Mouse (Mus musculus) frontal cortex, postnatal 10 days (tissue): Measurements from ENCODE around the gene Ccdc28a.

Experiments used
- DNase-seq, 2 experiments: peaks; one replicate each; pipeline ENCODE4 v3.0.0; 2022; ENCODE audit warnings: low spot score in 2 of 2, mixed read lengths in 1 of 2

The Ccdc28a gene

DNA sequence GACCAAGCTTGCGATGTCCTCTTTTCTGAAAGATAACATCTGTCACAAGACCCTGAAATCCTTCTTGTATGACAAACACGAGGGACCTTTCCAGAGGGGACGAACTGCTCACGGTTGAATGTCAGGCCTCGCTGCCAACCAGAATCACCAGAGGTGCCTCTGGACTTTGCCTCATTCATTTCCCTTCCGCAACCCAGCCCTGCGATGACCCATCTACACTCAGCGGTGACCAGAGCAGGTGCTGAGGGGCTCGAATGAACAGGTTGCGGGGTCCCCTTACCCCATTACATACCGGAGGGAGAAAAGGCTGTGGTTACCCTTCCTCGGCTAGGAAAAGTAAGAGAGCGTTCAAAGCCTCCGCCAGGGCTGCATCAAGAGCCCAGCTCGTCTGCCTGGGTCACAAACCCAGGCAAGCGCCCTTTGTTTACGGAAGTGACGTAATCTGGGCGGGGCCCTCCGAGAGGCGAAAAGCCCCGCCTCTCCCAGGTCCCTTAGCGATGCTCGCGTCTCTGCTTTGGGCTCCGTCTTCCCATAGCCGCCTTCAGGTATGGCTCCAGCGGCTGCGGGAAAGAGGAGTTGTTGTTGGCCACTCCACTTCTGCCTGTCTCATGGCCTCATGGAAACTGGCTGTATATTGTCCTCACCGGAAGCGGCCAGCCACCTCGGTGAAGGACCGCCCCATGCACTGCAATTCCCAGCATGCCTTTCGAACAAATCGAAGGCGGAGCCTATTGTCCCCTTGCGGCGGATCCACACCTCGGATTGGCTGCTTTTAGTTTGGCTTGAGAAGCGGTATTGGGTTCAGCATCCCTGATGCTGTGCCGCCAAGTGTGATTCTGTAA lies at the start of gene Ccdc28a:
Gene Ccdc28a, minus strand, starts transcription at position 439 of the 842 bp plus-strand sequence.
- peak; percentile 88 to 94 for DNase-seq

DNA sequence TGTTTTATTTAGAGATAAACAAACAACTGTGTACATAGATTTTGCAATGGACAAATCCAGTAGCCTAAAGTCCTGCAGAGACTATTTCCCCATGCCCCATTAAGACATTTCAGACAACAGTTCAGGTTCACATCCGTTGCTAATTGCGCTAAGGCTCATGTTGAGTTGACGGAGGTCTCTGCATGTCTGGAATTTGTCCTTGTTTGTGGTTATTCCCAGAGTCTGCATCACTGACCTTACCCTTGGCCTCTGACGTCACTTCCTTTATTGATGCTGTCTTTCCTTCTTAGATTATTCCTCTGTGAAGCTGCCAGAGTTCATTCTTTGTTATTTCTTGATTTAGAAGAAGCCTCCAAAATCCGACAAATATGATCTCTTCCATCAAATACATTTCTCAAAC lies 49.2 kb upstream of the Ccdc28a start:
- DNase-seq: no peak

DNA sequence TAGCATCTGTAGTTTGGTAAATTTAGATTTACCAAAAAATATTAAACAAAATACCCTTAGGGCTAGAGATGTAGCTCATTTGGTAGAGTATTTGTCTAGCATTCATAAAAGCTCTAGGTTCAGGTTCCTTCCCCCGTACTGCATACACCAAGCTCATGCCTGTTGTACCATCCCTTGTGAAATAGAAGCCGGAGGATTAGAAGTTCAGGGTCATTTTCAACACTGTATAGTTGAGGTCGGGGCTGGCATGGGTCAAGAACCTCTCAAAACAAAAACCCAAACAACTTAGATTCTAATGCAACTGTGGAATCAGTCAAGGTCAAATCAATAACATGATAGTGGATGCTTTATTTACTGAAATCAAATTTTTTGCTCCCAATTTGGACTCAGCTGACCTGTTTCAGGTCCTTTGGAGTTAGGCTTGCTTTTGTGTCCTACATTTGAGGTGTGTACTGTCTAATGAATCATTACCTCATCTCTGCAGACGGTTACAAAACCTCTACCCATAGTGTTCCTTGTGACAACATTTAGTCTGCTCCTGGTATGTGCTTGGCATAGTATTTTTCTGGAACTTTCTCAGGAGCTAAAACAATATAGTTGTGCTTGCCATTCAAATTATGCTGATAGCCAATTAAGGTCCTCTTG lies 41.4 kb upstream of the Ccdc28a start:
- DNase-seq: no peak

DNA sequence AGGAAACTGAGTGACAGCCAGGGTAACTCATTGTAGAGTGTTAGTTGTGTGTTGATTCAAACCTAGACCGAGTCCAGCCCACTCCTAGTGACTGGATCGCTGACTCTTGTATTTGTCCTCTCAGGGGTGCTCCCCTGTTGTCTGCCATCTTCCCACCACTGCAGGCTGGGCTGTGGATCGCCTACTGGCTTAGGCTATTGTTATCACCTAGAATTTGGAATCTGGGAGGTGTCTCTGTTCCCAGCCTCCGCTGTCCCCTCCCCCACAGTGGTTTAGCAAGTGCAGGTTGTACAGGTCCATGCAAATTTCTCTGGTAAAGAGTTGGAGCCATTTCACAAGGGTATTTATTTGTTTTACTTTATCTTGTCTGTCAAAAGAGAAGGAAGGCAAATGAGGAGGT lies 16.5 kb upstream of the Ccdc28a start:
- DNase-seq: no peak

DNA sequence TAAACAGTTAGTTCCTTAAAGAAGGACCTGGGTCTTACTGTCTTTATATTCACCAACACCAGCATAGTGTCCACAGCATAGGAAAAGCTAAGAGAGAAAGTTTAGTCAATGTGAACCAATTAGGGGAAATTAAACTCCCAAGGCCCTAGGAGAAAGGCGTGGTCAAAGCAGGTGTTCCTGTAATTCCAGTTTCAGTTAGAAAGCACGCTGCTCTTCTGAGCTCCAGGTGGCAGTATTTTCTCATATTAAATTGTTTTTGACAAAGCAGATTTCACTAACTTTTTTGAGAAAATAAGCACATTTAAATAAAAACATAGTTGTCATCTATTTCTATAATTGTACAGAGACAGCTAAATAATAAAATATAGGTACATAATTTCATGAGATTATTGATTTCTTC lies 8.8 kb upstream of the Ccdc28a start:
- no peak for DNase-seq

DNA sequence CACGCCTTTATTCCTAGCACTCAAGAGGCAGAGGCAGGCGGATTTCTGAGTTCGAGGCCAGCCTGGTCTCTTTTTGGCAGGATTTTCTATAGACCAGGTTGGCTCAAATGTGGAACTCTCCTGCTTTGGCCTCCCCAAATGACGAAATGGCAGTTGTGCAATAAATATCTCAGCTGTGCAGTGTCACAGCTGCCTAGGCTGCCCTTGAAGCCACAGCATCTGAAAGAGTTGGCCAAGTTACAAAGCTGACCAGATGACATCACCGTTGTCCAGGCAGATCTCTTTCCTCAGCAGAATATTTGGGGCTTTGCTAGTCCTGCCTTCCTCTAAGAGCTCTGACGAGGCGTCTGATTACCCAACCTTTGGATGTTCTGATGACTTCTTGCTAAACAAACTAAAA lies 2.4 kb upstream of the Ccdc28a start:
- no peak for DNase-seq

DNA sequence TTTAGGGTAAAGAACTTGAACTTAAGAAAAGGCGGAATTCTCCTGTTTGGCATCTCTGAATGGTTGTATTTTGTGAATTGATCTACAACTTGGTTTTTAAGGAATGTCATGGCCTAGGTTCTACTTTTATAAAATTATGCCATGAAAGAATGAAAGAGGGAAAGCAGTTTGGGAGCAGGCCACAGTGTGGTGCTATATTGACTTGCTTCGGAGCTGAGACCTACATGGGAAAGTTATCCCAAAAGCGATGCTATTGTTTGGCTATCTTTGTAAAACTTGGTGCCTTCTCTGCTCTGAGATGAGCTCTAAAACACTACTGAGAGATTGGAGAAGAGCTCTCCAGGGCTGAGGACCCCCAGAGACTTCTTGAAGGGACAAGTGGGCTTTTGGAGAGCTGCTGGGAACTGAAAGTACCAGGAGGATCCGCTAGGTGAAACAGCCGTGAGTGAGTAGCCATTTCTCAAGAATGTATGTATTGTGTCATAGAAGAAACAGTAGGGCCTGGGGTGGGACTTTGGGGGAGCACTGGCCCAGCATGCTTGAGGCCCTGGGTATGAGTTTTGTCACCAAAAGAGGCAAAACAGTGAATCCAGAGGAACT lies 1.6 kb upstream of the Ccdc28a start:
- DNase-seq: peak in 1 of 2 experiments; percentile 9

DNA sequence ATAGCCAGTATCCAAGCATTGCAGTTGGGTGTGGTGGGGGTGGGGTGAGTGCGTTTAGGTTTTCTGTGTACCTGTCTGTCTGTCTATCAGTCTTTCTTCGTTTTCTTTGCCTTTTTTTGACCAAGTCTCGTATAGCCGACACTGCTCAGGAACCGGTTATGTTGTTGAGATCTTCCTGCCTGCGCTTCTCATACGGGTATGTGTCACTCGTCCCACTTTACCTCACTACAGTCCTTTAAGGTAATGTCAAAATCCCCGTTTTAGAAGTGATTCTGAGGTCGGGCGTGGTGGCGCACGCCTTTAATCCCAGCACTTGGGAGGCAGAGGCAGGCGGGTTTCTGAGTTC lies 577 bp upstream of the Ccdc28a start:
- DNase-seq: no peak

DNA sequence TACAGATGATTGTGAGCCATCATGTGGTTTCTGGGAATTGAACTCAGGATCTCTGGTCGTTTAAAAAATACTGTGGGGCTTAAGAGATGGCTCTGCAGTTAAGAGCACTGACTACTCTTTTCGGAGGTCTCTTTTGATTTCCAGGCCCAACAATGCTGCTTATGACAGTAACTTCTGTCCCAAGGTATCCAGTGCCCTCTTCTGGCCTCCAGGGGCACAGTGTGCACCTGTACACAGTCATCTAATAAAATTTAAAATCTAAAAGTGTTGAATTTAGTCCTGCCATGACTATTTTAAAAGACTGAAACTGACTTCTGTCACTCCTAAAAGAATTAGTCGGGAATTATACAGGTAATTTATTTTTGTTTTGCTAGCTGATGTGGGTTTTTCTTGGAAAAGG lies 907 bp downstream of the Ccdc28a start:
- DNase-seq: no peak

DNA sequence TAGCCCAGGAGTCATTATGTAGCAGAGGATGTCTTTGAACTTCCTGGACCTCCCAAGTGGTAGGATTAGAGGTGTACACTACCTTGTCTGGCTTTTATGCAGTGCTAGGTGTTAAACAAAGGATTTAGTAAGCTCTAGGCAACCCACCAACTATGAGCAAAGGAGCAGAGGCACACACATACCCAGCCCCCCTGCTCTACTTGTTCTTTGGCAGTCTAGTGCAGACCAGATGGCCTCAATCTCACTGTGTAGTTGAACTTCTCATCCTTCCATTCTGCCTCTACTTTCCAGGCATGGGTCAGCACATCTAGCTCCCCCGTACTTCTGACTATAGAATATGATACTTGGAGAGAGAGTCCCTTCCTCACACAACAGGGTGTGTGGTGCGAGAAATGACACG lies 10.4 kb downstream of the Ccdc28a start:
- no peak for DNase-seq

DNA sequence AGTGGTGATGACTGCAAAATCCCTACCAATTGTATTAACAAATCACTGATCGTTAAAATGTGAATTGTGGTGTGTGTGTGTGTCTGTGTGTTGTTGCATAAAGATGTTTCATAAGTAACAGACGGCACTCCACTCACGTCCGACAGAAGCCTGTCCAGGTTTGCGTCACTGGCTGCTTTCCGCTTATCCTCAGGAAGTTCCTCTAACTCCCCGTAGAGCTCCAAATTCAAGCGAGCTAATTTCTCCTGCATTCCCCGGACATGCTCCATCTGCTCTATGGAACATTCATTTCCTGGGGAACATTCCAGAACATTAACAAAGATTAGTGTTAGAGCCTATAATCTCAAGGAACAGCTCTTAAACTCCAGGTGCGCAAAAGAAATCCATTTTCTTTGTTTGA lies 15.4 kb downstream of the Ccdc28a start:
- DNase-seq: no peak

DNA sequence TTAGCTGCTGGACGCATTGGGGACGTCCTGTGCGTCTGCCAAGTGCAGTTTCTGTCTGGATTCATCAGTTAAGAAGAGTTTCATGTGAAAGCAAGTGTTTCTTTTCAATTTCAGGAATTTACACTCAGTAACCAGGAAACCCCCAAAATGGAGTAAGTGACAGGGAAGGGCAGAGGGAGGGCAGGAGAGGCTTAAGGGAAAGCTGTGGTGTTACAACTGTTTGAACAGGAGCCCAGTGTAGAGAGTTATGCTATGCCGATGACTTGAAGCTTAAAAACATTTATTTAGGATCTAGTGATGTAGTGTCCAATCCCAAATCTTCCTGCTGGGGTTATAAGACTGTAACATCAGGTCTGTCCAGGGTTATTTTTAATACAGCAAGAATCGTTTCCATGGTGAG lies 20.7 kb downstream of the Ccdc28a start:
- DNase-seq: no peak

DNA sequence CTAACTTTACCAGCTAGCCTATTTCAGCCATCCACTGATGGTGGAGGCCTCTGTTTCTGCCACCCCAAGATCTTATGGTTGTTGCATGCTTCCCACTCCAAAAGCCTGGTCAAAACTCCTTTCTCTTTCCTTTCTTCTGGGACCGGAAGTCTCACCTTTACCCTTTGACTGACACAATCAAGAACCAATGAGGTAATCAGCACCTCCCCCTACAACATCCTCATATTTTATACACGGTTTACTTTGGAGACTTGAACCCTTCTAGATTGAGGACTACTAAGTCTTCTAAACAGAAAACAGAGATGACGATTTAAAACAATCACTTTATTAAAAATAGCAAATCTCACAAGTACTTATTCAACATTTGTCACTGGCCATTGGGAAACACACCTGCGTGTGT lies 21.4 kb downstream of the Ccdc28a start:
- DNase-seq: no peak

DNA sequence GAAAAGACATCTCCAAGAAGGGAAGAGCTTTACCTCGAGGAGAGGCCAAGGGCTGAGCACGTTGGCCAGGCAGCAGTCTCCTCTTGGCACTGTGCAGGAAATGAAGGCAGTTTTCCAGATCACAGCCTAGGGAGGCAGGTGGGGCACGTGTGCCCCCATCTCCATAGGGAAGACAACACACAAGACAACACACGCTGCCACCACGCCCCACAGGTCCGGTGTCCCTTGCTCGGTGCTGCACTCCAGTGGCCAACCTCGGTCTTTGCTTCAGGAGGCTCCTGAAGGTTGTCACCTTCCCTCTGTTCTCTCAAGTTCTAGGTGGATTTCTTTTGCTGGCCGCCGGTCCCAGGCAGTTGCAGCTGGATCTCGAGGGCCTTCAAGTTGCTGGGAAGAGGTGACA lies 24.1 kb downstream of the Ccdc28a start, which contains the start of gene Ect2l:
Gene Ect2l, minus strand, starts transcription at position 165 of the 400 bp plus-strand sequence.
- no peak for DNase-seq

DNA sequence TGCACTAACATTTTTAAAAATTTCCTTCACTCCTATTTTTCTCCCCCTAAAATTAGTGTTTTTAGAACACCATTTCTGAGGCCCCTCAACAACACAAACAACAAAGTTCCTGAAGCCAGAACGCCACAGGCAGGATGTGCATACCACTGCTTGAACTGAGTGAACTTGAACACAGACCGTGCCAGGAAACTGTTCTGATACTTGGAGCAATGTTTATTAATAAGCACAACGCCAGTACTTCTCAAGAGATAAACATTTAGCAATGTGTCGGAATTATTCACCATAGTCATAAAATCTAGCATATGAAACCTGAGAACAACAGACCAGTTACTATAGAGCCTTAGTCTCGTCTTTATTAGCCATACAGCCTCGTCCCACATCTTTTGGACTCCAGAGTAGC lies 24.7 kb downstream of the Ccdc28a start:
- DNase-seq: no peak

DNA sequence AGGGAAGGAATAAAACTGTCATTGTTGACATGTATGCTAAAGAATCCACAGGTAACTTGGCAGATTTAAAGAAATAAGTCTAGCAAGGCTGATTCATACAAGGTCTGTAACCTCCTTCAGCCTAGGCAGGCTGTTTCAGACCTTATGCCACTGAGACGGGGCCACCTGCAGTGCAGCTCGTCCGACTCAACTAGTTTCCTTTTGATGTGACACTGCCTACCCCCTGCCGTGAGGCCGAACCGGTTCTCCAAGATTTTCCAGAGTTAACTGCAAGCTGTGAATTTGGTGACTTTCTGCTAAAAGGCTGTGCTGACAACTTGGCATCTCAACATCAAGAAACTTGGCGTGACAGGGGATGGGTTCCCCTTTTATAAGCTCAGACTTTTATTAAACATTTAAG lies 30.7 kb downstream of the Ccdc28a start:
- no peak for DNase-seq

DNA sequence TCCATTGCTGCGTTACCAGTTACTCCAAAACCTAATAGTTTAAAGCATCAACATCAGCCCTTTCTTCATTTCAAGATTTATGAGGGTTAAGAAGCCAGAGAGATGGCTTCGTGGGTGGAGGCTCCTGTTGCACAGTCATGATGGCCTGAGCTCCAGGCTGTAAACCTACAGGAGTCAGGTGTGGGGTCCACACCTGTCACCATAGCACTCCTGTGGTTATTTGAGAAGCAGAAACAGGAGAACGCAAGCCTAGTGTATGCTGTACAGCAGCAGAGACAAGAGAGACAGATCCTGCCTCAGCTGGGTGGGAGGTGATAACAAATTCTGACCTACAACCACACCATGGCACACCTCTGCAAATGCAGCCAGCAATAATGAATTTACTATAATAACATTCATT lies 32.4 kb downstream of the Ccdc28a start:
- no peak for DNase-seq

DNA sequence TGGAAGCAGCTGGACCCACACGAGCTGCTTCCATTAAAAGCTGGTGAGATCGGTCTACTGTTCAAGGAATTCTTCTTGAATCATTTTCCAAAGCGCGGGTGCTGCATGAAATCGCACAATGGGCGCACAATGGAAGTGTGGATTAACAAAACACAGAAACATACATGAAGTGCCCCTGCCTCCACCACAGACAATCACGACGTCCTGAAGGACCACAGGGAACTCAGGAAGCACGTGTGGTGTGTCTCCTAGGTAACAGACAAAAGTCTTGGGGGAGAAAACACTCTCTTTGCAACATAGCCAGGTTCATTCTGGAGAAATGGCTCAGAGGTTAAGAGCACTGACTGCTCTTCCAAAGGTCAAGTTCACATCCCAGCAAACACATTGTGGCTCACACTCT lies 34.1 kb downstream of the Ccdc28a start:
- no peak for DNase-seq

DNA sequence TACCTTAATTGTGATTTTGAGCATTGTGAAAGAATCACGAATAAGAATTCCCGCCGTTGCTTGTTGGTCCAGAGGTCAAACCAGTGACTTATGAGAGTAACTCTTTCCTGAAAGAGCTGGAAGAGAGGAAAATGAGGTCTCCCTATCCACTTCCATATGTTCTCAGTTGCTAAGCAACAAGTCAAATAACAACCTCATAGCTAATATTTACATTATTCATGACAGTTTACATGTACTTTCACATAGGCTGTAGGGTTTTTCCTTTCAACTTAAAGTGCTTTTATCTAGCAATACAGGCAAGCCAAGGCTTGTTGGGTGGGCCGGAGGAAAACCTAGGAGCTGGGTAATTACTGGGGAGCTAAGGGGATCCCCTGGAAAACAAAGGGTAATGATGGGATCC lies 34.9 kb downstream of the Ccdc28a start:
- DNase-seq: no peak

DNA sequence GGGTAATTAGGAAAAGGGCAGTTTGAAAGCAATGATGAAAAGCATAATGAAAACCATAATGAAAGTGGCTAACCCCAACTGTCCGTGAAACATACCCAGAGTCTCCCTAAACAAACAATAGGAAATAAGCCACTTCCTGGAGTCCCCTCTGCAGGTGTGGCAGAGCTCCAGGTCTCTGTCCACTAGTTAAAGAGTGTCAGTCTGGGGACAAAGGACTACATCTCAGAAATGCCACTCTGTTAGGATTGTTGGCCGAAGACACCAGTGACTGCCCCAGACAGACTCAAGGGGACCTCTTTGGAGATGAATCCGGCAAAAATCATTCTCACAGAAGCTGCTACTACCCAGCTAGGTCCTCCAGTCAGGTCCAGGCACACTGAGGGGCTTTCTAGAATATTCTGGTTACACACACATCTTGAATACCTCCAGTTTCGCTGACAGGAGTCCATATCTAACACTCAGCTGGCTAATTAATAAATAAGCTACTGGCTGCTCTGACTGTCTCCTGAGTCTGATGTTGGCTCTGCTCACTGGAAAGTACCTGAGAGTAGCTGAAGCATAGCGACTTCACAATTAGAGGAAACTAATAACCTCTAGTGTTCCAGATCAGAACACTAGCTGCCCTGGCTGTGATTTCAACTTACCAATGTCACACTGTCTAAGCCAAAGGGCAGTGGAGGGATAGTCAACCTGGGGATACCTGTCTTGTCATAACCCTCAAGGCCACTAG lies 36.3 kb downstream of the Ccdc28a start:
- DNase-seq: no peak

DNA sequence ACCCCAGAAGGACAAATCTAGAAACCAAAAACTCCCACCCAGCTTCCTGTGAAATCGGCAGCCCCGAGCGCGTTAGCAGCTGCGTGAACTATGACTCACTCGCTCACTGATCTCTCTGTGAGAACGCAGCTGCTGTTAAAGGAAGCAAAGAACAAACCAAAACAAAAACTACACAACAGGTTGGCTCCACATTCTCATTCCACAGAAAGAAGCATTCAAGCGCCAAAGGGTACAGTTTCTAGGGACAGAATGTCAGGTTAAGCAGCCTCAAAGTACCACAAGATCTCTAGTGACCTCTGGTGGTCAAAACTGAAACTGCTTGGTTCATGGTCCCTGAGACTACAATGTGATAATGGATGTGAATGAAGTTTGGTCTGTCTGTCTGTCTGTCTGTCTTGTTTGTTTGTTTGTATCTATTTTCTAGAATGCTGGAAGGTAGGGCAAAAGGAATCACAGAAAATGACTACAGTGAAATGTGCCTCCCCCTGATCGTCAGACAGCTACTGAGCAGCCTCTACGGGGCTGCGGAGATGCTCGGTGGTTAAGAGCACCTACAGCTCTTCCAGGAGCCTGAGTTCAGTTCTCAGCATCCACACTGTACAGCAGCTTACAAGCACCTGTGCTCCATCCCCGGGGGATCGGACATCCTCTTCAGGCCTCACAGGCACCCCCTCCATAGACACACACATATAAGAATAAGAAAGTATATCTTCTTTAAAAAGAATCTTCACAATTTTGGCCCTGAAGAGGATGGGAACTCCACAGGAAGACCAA lies 37.4 kb downstream of the Ccdc28a start:
- peak in 1 of 2 experiments; percentile 63 for DNase-seq

DNA sequence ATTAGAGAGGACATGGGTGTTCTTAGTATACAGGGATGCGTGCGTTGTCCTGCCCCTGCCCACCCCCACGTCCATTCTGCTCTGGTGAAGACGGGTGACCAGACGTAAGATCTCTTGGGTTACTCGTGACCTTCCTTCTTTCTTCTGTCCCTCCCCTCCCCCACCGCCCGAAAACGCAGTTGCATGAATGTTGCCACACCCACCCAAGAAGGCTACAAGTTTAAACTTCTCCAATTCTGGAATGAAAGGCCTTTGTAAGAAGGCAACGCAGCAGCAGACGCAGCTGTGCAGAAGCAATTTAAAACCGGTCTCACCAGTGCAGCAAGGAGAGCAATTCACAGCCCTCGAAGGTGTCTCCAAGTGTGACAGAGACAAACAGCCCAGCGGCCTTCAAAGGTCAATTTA lies 40.1 kb downstream of the Ccdc28a start:
- no peak for DNase-seq
